Mouse (Mus musculus) embryo, embryonic 10.5 days (tissue): Measurements from ENCODE around the gene Cramp1l.
"Not testable (repeated sequence)": the region's sequence is repeated elsewhere in the genome, so short reads cannot be mapped to it uniquely, and the experiment has no call there.

ENCODE experiments used
- DNase-seq: peaks from one replicate; pipeline ENCODE4 v3.0.0-alpha.2; 2015; ENCODE audit warnings: low spot score

Gene Cramp1l

DNA sequence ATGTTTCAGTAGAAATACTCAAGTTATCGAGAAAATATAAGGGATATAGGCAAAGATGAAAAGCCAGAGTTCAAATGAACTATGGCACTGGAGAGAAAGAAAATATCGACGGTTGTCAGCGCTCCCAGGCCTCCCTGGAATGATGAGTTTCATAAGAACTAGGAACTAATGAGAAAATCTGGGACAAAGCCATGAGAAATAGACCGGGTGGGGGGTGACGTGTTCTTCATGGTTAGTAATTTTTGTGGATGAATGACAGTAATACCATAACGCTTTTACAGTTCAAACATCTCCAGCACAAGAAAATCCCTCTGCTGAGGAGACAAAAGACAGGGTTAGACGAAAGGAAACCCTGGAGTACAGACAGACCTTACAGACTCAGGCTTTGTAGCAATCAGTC lies 56.2 kb downstream of the Cramp1l start:
- no peak for DNase-seq

DNA sequence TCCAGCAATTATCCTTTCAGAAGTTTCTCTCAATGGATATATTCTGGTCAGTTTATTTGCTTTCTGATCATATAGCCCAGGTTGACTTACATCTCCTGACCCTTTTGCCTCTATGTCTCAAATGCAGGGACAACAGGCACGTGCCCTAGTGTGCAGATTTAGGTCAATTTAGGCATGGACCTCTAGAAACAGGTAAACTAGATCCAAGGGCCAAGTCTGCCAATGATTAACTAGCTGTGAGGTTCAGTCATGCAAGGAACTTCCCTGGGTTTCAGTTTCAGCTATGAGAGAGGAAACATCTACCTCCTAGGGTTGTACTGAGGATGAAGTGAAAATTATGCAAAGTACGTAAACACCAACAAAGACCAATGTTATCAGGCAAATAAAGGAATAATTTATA lies 62.3 kb downstream of the Cramp1l start:
- no peak for DNase-seq

DNA sequence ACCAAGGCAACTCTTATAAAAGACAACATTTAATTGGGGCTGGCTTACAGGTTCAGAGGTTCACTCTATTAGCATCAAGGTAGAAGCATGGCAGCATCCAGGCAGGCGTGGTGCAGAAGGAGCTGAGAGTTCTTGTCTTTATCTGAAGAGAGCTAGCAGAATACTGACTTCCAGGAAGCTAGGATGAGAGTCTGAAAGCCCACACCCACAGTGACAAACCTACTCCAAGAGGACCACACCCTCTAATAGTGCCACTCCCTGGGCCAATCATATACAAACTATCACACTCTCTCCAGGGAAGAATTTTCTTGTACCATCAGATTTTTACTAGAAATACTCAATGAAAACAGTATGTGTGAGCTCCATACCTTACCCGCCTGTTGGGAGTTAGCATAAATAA lies 64.9 kb downstream of the Cramp1l start:
- no peak for DNase-seq

DNA sequence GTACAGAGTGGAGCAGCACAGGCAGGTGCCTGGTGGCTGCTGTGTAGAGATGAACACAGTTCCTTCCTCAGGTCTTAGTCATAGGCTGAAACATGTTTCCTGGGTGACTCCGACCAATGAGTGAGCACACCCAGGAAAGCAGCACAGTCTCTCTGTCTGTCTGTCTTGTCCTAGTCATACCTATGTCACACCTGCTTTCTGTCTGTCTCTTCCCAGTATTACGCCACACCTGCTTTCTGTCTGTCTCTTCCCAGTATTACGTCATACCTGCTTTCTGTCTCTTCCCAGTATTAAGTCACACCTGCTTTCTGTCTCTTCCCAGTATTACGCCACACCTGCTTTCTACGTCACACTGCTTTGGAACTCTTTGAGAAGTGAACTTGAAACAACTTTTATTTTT lies 67.4 kb downstream of the Cramp1l start:
- no peak for DNase-seq

DNA sequence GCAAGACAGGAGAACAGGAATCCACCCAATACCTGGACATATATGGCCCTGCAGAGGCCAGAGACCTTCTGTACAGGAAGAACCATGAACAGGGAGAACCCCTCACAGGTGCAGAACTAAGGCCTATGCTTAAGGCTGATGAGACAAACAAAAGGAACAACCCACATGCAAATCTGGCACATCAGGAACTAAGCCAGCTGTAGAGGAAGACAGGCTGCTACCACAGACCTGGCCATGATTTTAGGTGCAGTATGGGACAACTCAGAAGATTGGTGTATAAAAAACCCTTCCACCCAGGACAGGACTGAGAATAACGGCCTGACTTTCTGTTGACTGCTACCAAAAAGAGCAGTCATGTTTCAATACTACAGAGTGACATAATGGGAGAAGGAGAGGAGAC lies 72.0 kb downstream of the Cramp1l start:
- not testable (repeated sequence) for DNase-seq

DNA sequence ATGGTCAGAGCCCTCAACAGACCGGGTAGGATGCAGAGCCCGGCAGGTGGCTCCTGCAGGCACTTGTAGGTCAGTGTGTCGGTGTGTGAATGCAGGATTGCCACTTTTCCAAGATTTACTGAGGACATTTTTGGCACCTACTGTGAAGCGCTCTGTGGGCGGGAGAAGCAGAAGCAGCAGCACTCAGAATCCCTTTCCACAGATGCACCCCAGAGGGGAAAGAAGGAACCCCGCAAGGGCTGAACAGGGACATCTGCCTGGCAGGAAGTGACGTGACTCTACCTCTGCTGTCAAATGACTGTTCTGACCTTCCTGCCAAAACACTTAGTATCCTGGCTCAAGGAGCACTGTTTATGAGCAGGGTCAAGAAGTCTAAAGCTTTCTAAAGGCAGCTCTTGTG lies 72.6 kb downstream of the Cramp1l start:
- no peak for DNase-seq

DNA sequence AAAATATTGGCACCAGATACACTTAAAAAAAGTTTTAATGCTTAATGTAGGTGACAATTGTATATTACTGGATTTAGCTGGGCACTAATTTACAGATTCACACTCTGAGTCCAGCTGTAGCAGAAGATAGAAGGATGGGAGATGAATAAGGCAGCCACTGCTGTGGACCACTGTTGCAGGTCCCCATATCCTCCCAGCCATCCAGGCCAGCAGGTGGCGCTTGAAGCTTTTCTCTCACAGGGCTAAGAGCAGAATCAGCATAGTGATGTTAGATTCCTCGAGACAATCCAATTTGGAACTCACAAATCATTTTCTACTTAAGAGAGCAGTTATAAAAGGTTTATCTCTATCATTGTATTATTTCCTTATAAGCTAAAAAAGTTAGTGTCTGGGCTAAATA lies 73.1 kb downstream of the Cramp1l start:
- DNase-seq, result peak; percentile 29

DNA sequence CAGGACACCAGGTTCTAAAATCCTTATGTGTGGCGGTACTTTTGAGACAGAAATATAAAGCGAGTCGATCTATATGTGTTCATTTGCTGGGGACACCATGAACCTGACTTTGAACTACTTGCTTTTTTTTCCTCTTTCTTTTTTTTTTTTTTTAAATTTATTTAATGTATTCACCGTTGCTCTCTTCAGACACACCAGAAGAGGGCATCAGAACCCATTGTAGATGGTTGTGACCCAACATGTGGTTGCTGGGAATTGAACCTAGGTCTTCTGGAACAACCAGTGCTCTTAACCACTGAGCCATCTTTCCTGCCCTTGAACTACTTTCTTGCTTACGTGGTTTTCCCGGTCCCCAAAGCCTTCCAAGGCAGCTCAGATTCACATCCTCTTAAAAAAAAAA lies 78.3 kb downstream of the Cramp1l start:
- no peak for DNase-seq

DNA sequence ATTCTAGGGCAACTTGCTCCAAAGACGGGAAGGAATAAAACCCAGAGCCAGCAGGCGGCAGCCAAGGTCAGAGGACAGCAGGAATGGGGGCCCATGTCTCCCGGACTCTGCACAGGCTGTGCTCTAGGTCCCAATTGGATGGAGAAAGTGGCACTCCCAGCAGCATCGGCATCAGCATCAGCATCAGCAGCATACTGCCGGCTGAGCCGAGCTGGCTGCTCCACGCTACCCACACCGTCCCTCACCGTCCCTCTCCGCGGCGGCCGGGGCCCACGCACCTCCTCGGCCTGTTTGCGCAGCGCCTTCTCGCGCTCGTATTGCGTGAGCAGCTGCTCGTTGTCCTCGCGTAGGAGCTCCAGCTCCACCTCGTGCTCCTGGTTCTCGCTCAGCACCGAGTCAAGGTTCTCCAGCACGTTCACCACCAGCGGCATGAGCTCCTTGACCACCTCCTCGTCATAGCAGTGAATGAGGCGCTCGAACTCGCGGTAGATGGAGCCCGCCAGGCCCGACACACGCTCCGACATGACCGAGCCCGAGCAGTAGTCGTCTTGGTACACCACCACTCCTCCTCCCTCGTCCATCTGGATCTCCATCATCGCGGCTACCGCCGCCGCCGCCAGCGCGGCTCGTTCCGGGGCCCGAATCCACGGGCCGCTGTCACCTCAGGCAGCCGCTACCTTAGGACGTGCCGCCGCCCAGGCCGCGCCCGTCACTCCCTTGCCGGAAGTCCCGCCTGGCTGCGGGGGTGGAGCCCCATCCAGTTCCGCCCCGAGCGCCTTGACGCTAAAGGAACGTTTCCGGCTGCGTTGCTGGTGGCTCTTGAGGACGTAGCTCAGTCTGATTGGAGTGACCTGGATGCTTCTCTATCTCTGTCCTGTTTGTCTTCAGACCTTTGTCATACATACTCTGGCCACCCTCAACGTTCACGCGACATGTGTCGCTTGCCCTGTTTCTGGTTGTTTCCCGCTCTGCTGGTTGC lies 79.0 kb downstream of the Cramp1l start, which contains the start of gene Mapk8ip3:
Gene Mapk8ip3 (minus strand): TSS at position 719 of the 979 bp plus-strand sequence.
- peak; percentile 96 for DNase-seq

DNA sequence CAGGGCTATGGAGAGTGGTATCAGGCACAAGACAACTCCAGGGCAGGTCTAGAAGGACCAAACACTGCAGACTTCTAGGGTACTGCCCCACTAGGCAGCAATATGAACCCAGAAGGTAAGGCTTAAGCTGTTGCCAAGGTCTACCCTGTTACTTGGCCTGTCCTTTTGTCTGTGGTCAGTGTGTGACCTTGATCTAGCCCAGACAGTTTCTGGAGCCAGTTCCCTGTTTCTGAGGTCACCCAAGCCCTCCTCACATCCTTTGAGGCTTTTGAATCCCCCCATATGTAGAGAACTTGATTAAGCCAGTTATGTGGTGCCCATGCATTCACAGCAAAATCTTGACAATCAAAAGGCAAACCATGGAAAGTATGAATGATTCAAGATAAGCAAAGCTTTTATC lies 79.9 kb downstream of the Cramp1l start:
- no peak for DNase-seq

DNA sequence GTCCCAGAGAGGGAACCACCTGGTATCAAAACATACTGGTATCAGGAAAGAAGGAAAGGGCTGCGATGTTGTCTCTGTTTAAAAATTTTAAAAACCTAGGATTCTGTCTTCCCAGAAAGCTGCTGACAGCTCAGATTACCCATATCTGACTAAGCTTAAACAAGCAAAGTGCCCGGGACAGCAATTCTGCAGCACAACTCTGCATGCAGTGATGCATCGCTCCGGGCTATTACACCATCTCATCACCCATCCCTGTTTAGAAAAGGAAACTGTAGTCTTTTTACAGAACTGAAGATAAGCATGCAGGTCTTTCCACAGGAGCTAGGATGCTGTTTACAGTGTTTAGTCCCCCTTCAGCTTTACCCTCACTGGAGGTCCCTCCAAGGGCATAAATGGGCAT lies 80.7 kb downstream of the Cramp1l start:
- no peak for DNase-seq

DNA sequence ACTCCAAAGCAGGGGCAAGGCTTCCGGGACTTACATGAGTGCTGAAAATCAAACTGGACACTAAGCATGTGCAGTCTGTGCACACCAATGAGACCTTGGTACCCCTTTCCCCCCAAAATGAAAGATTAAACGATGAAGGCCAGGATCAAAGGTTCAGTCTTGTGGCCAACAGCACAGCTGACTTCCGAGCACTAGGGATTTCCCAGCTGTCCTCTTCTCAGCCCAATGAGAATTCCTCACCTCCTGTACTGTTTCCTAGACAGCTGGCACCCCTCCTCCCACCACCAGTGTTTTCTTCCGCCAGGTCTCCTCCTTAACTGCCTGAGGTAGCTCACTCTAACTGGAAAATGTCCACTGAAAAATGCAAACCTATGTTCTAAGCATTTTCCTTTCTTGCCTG lies 82.4 kb downstream of the Cramp1l start:
- no peak for DNase-seq

DNA sequence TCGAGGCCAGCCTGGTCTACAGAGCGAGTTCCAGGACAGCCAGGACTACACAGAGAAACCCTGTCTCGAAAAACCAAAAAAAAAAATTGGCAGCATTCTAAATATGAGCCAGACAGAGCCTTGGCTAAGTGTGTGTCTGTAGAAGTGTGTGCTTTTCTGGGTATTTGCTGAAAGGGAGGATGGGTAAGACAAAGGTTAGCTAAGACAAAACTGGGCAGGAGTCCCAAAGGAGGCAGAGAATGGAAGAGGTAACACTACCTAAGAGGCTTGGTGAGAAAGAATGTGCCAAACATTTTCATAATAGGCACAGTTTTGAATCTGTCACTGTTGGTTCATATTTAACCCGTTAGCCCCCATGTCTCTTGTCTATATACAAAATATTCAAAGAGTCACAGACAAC lies 83.2 kb downstream of the Cramp1l start:
- DNase-seq, result no peak

DNA sequence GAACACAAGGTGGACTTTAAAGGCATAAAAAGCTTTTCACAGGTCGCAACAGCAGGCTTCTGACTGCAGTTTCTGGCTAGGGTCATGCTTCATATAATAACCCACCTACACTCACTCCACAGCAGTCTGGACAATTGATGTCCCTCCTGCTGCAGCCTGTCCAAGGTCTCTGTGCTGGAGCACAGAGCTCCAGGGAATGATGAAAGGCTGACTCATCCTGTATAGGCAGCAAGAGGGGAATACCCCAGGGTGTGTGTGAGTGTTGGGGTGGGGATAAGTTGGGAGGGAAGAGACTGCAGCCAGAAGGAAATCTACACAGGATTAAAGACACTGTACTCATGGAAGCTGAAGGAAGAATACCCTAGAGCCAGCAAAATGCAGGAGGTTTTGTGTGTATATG lies 86.1 kb downstream of the Cramp1l start:
- DNase-seq, result no peak

DNA sequence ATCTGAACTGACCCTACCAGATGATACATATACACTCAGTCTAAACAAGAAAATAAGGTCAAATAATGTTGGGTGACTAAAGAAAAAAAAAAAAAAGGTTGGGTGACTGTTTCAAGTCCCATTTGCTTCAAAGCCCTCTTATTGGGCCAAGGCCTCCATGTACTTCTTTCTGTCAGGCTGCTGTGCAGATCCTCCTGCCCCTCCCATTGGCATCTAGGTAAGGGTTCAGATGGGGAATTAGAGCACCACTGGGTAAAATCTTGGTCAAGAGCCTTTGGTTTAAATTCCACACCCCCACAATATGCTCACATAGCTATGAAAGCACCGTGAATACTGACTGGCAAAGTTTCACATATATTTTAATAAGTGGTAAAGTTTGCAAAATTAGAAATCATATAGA lies 92.3 kb downstream of the Cramp1l start:
- no peak for DNase-seq

DNA sequence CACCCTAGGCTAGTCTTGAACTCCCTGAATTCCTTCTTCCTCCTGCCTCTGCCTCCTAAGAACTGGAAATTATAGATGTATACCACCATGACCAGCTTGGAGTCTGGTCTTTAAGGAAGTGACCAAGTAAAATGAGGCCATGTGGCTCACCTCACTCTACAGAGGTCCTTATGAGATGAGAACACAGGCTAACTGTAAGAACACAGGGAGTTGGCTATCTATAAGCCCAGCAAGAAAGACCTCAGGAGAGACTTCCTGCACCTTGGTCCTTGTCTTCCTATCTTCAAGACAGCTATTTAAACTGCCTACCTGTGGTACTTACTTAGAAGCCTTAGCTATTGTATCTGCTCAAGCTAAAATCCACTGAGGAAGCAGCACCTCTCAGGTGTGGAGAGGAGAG lies 101.6 kb downstream of the Cramp1l start:
- no peak for DNase-seq
